Mouse (Mus musculus): ENCODE results near the gene Gpr39. TPM values are rescaled to one million over a fixed set of nuclear protein-coding genes. Genes with fewer than 3 reads are reported as not detected.
A peak's percentile ranks its signal among the peaks of the same experiment; 100 is the strongest.
"Not testable (repeated sequence)": the region's sequence is repeated elsewhere in the genome, so short reads cannot be mapped to it uniquely, and the experiment has no call there.

The Gpr39 gene
- total RNA-seq (2021) (under 1 TPM; 0.18 to 0.47 TPM), polyA plus RNA-seq (2012; rRNA removed) (1.3 and 1.4 TPM in 2 replicates)
- long read RNA-seq = 0 reads

DNA sequence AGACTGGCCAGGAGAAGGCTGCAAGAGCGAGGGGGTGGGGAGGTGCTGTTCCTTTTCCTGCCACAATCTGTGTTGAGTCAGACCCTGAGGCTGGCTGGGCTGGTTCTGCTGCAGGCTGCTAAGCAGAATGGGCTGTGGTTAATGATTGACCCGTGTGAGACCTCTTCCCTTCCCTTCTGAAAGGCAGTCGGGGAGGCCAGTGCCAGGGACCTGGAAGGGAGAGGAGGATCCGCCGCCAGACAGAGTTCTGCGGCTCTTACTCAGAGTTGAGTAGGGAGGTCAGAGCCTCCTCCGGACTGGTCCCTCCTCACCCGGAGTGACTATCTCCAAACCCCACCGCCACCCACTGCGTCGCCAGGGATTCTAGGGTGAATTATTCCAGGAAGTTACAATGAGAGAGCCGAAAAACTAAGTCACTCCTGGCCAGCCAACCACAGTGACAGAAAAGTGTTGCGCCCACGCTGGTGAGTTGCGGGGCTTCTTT is at the start of gene Gpr39:
Gene Gpr39 (plus strand): TSS at position 206 of the 484 bp plus-strand sequence.
- no peak within 1 kb of the TSS for H3K9ac ChIP-seq (ENCODE audit: low read depth, low read length)
- TF ChIP-seq EP300 (IDR thresholded peaks at IDR 0.05; ENCODE audit: insufficient read depth, low read depth, low read length) (no peak), POLR2A (IDR thresholded peaks at IDR 0.05; ENCODE audit: insufficient read depth, low read depth, low read length) (no peak), CTCF (IDR thresholded peaks at IDR 0.05) (peak; percentile 16; the same call in 1 of the 2 replicates)
- 39% methylated on average over 15 of the region's 15 CpGs for WGBS
- H3K27ac ChIP-seq = no peak within 1 kb of the TSS
- H3K4me3 ChIP-seq = no peak within 1 kb of the TSS
- H3K27me3 ChIP-seq (ENCODE audit: control insufficient read depth, insufficient read depth, low read length) = no peaks in the 10 kb centered on the region
- no peaks in the 10 kb centered on the region for H3K4me1 ChIP-seq (ENCODE audit: control insufficient read depth, insufficient read depth, low read length)
- H3K36me3 ChIP-seq (ENCODE audit: control insufficient read depth, insufficient read depth, low read length) = no peaks in the 10 kb centered on the region
- intact Hi-C loops (cut with DNase I) = loop anchor here (10.0 kb wide), 1 partner anchor 1798 kb away; no protein-coding TSS in a partner anchor
- DNase-seq = peak; percentile 34 to 63
- H3K79me2 ChIP-seq (replicated peaks; ENCODE audit: control insufficient read depth, insufficient read depth, low read length) = no peaks in the 10 kb centered on the region

DNA sequence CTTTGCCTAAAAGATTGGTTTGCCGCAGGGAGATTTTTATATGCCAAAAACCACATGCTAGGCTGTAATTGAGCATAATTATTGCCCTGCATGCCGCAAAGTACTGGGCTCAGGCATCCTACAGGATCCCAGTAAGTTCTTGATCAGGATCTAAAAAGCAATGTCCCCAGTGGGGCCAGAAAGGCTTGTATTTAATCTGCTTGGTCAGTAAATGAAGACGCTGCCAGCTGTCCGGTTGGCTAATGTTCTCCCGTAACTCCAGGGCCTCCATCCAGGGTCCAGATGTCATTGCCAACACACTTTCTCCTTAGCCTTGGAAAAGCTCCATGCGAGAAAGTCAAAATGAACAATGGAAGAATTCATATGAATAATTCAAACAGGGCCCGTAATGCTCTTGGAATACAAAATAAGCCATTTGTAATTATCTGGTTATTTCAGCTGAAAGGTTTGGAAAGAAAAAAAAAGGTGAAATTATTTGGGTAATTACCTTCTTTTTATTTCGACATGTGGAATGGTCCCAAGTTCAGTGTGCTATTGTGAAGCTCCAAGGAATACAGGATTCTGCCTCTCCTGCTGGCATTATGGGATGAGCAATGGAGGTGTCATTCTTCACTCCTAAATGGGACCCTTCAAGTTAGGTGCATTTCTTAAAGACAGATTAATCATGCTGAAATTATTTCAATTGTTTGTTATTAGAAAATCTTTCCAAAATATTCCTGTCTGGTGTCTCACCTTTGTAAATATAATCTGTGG is 37.1 kb upstream of the Gpr39 start:
- H3K4me1 ChIP-seq (ENCODE audit: control insufficient read depth, insufficient read depth, low read length) = no peaks in the 10 kb centered on the region
- TF ChIP-seq POLR2A (IDR thresholded peaks at IDR 0.05; ENCODE audit: insufficient read depth, low read depth, low read length) (no peak), EP300 (IDR thresholded peaks at IDR 0.05; ENCODE audit: insufficient read depth, low read depth, low read length) (no peak), CTCF (IDR thresholded peaks at IDR 0.05) (no peak)
- peak in 1 of 2 experiments; percentile 47 for DNase-seq
- no peaks in the 10 kb centered on the region for H3K27me3 ChIP-seq (ENCODE audit: control insufficient read depth, insufficient read depth, low read length)
- no peak overlapping the region for H3K4me3 ChIP-seq
- H3K9ac ChIP-seq (ENCODE audit: low read depth, low read length) = no peak overlapping the region
- H3K79me2 ChIP-seq (replicated peaks; ENCODE audit: control insufficient read depth, insufficient read depth, low read length) = no peaks in the 10 kb centered on the region
- H3K36me3 ChIP-seq (ENCODE audit: control insufficient read depth, insufficient read depth, low read length) = no peaks in the 10 kb centered on the region
- intact Hi-C loops (cut with DNase I) = no loop called here
- H3K27ac ChIP-seq = no peak overlapping the region
- WGBS = 57% methylated on average over 8 of the region's 8 CpGs

DNA sequence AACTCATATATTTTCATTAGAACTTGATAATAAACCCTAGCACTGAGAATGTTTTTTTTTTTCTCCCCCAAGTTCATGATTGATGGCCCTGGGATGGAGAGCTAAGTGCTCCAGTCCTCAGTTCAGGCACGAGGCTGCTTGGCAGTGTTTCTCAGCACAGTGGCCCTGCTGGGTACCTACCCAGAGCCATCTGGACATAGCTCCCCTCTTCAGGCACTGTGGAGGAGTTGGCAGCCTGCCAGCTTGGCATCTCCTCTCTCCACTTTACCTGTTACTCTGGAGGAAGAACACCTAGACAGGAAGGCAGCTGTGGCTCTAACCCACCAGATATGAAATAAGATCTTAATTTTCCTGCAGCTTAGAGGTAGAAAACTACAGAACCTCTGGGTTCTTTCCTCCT is 33.2 kb upstream of the Gpr39 start:
- TF ChIP-seq EP300 (IDR thresholded peaks at IDR 0.05; ENCODE audit: insufficient read depth, low read depth, low read length) (no peak), POLR2A (IDR thresholded peaks at IDR 0.05; ENCODE audit: insufficient read depth, low read depth, low read length) (no peak), CTCF (IDR thresholded peaks at IDR 0.05) (no peak)
- intact Hi-C loops (cut with DNase I) = no loop called here
- H3K36me3 ChIP-seq (ENCODE audit: control insufficient read depth, insufficient read depth, low read length) = no peaks in the 10 kb centered on the region
- no peaks in the 10 kb centered on the region for H3K27me3 ChIP-seq (ENCODE audit: control insufficient read depth, insufficient read depth, low read length)
- H3K9ac ChIP-seq (ENCODE audit: low read depth, low read length) = no peak overlapping the region
- peak in 1 of 2 experiments; percentile 24 for DNase-seq
- no peak overlapping the region for H3K27ac ChIP-seq
- WGBS = 45% methylated on average over 1 of the region's 1 CpGs
- no peaks in the 10 kb centered on the region for H3K79me2 ChIP-seq (replicated peaks; ENCODE audit: control insufficient read depth, insufficient read depth, low read length)
- H3K4me3 ChIP-seq = no peak overlapping the region
- H3K4me1 ChIP-seq (ENCODE audit: control insufficient read depth, insufficient read depth, low read length) = no peaks in the 10 kb centered on the region

DNA sequence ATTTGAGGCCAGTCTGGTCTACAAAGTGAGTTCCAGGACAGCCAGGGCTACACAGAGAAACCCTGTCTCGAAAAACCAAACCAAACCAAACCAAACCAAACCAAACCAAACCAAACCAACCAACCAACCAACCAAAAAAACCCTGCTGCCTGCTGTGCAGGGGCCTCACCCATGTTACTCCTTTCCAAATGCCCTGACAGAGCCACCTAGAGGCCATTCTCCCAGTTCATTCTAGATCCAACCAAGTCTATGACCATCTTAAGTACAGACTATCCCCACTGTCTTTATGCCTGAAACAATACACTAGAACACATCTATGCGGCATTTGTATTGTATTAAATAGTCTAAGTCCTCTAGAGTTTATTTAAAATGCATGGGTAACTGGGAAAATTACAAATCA is 30.0 kb upstream of the Gpr39 start:
- 88% methylated on average over 2 of the region's 2 CpGs for WGBS
- H3K36me3 ChIP-seq (ENCODE audit: control insufficient read depth, insufficient read depth, low read length); H3K4me3 ChIP-seq: not testable (repeated sequence)

DNA sequence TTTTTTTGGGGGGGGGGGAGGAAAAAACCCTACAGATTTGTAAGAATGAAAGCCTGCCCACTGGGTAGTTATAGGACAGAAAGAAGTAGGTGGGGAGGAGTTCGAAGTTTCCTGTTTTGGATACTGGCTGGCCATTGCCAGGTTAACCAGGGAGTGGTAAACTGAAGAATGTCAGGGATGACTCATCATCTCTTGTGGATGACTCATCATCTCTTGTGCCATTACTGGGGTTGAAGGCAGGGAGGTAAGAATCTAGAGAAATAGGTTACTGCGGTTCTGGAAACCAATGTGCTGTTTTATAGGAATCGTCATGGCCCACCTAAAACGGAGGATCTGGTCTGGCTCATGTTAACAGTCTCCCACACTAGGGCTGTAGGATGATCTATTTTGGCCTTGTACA is 28.8 kb upstream of the Gpr39 start:
- no peak for TF ChIP-seq EP300 (IDR thresholded peaks at IDR 0.05; ENCODE audit: insufficient read depth, low read depth, low read length)
- no peak for TF ChIP-seq POLR2A (IDR thresholded peaks at IDR 0.05; ENCODE audit: insufficient read depth, low read depth, low read length)
- no peak for TF ChIP-seq CTCF (IDR thresholded peaks at IDR 0.05)
- Histone ChIP-seq H3K9ac (ENCODE audit: low read depth, low read length) (no peak overlapping the region), H3K4me3 (no peak overlapping the region), H3K4me1 (ENCODE audit: control insufficient read depth, insufficient read depth, low read length) (no peaks in the 10 kb centered on the region; the same call in 1 of the 2 replicates), H3K79me2 (replicated peaks; ENCODE audit: control insufficient read depth, insufficient read depth, low read length) (no peaks in the 10 kb centered on the region), H3K36me3 (ENCODE audit: control insufficient read depth, insufficient read depth, low read length) (no peaks in the 10 kb centered on the region), H3K27ac (no peak overlapping the region), H3K27me3 (ENCODE audit: control insufficient read depth, insufficient read depth, low read length) (no peaks in the 10 kb centered on the region)
- intact Hi-C loops (cut with DNase I) = loop anchor here (5.0 kb wide), 1 partner anchor 36 kb away; no protein-coding TSS in a partner anchor
- WGBS = 88% methylated on average over 4 of the region's 4 CpGs
- DNase-seq = no peak

More for the DNA sequence above, 30.0 kb upstream of the Gpr39 start:
- intact Hi-C loops (cut with DNase I) = loop anchor here (5.0 kb wide), 1 partner anchor 35 kb away; no protein-coding TSS in a partner anchor
- not testable (repeated sequence) for H3K9ac ChIP-seq (ENCODE audit: low read depth, low read length); H3K27me3 ChIP-seq (ENCODE audit: control insufficient read depth, insufficient read depth, low read length); H3K4me1 ChIP-seq (ENCODE audit: control insufficient read depth, insufficient read depth, low read length); H3K27ac ChIP-seq; H3K79me2 ChIP-seq (replicated peaks; ENCODE audit: control insufficient read depth, insufficient read depth, low read length); DNase-seq

DNA sequence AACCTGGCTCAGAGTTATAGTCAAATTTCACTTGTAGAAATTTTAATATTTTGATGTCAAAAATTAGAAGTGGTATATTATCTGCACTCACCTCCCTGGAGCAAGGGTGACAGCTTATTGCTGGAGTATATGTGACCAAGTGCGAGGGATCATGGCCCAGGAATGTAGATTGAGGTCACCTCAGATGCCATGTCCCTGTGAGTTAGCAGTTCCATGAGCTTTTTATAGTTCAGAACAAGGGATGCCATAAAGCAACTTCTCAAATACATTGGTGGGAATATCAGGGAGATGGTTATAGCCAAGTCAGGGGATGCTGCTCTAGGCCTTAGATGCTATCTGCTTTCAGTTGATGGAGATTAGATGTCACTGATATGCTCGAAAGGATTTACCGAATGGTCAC is 27.7 kb upstream of the Gpr39 start:
- H3K27ac ChIP-seq = no peak overlapping the region
- no peaks in the 10 kb centered on the region for H3K79me2 ChIP-seq (replicated peaks; ENCODE audit: control insufficient read depth, insufficient read depth, low read length)
- intact Hi-C loops (cut with DNase I) = loop anchor here (5.0 kb wide), 1 partner anchor 37 kb away; no protein-coding TSS in a partner anchor
- DNase-seq = no peak
- no peak overlapping the region for H3K4me3 ChIP-seq
- TF ChIP-seq EP300 (IDR thresholded peaks at IDR 0.05; ENCODE audit: insufficient read depth, low read depth, low read length) (no peak), CTCF (IDR thresholded peaks at IDR 0.05) (no peak)
- 73% methylated on average over 3 of the region's 3 CpGs for WGBS
- no peaks in the 10 kb centered on the region; the same call in 1 of the 2 replicates for H3K4me1 ChIP-seq (ENCODE audit: control insufficient read depth, insufficient read depth, low read length)
- no peaks in the 10 kb centered on the region for H3K27me3 ChIP-seq (ENCODE audit: control insufficient read depth, insufficient read depth, low read length)
- peaks cover 3% of the 10 kb centered on the region; the same call in 1 of the 2 replicates for H3K36me3 ChIP-seq (ENCODE audit: control insufficient read depth, insufficient read depth, low read length)
- no peak overlapping the region for H3K9ac ChIP-seq (ENCODE audit: low read depth, low read length)

Data from heart, adult 2 months (tissue).